Mouse (Mus musculus): ENCODE results near the gene Atf7ip2. TPM values are rescaled to one million over a fixed set of nuclear protein-coding genes. Genes with fewer than 3 reads are reported as not detected.
"Not testable (repeated sequence)": the region's sequence is repeated elsewhere in the genome, so short reads cannot be mapped to it uniquely, and the experiment has no call there.

Gene Atf7ip2
- polyA plus RNA-seq, 1 experiment from 2014 or later = 0.23 TPM

GRCm38 (mm10) chr16:10172179-10172820, 20.2 kb upstream of the Atf7ip2 start:
- Histone ChIP-seq H3K4me3 (ENCODE audit: low read depth, low read length) (no peak overlapping the region), H3K27me3 (replicated peaks; ENCODE audit: insufficient read depth, low read length) (no peaks in the 10 kb centered on the region), H3K4me2 (replicated peaks; ENCODE audit: low read depth, low read length) (no peak overlapping the region), H3K4me1 (ENCODE audit: insufficient read depth, low read depth, low read length) (no peaks in the 10 kb centered on the region), H3K27ac (ENCODE audit: low read length) (no peak overlapping the region), H3K9me3 (ENCODE audit: low read length) (no peaks in the 10 kb centered on the region), H3K36me3 (ENCODE audit: insufficient read depth, low read length) (no peaks in the 10 kb centered on the region), H3K9ac (replicated peaks; ENCODE audit: low read depth) (no peak overlapping the region)
- DNase-seq (ENCODE audit: low spot score) = no peak
- TF ChIP-seq CTCF (IDR thresholded peaks at IDR 0.05) (no peak), EP300 (IDR thresholded peaks at IDR 0.05) (no peak)
- no peak for ATAC-seq
- WGBS = 73% methylated on average over 3 of the region's 3 CpGs

DNA sequence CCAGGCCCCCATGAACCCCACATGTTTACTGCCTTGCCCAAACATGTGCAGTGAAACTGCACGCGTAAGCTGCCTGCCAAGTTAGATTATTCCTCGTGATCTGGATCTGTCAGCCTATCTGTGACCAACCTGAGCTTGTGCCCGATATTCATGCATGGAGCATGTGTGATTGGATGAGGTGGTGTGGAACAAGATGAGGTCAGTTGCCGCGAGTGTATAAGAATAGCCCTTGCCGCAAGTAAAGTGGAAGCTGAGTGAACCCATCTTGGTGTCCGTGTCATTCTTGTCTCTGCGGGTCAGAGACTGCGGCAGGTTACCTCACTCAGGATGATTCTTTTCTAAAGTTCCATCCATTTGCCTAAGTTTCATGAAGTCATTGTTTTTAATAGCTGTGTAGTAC, 5.1 kb upstream of the Atf7ip2 start:
- ATAC-seq; H3K4me2 ChIP-seq (replicated peaks; ENCODE audit: low read depth, low read length); DNase-seq (ENCODE audit: low spot score); H3K36me3 ChIP-seq (ENCODE audit: insufficient read depth, low read length); H3K4me1 ChIP-seq (ENCODE audit: insufficient read depth, low read depth, low read length); H3K27me3 ChIP-seq (replicated peaks; ENCODE audit: insufficient read depth, low read length); H3K9ac ChIP-seq (replicated peaks; ENCODE audit: low read depth); H3K9me3 ChIP-seq (ENCODE audit: low read length); H3K4me3 ChIP-seq (ENCODE audit: low read depth, low read length); H3K27ac ChIP-seq (ENCODE audit: low read length): not testable (repeated sequence)
- 99% methylated on average over 10 of the region's 10 CpGs for WGBS

DNA sequence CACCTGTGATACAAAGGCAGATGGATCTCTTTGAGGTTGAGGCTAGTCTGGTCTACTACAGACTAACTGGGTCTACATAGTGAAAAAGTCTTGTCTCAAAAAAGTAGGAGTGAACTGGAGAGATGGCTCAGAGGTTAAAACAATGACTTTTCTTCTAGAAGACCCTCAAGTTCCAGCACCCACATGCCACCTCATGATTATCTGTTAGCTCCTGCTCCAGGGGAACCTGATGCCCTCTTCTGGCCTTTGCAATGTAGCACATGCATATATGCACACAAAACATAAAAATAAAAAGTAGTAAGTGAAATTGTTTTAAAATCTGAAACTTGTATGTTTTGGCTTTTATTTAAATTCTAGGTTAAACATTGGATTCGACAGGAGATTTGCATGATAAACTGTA, 16.3 kb downstream of the Atf7ip2 start:
- no peak for ATAC-seq

GRCm38 (mm10) chr16:10216366-10216765, 23.9 kb downstream of the Atf7ip2 start:
- H3K4me3 ChIP-seq (ENCODE audit: low read depth, low read length); H3K4me2 ChIP-seq (replicated peaks; ENCODE audit: low read depth, low read length); H3K36me3 ChIP-seq (ENCODE audit: insufficient read depth, low read length); H3K9ac ChIP-seq (replicated peaks; ENCODE audit: low read depth); H3K9me3 ChIP-seq (ENCODE audit: low read length); H3K4me1 ChIP-seq (ENCODE audit: insufficient read depth, low read depth, low read length); H3K27me3 ChIP-seq (replicated peaks; ENCODE audit: insufficient read depth, low read length); ATAC-seq; H3K27ac ChIP-seq (ENCODE audit: low read length); DNase-seq (ENCODE audit: low spot score): not testable (repeated sequence)
- 85% methylated on average over 1 of the region's 1 CpGs for WGBS

More for the DNA sequence above, 16.3 kb downstream of the Atf7ip2 start:
- TF ChIP-seq EP300 (IDR thresholded peaks at IDR 0.05) (no peak), CTCF (IDR thresholded peaks at IDR 0.05) (peak; percentile 10; the same call in 1 of the 2 replicates)
- H3K27me3 ChIP-seq (replicated peaks; ENCODE audit: insufficient read depth, low read length) = no peaks in the 10 kb centered on the region
- no peaks in the 10 kb centered on the region for H3K36me3 ChIP-seq (ENCODE audit: insufficient read depth, low read length)
- DNase-seq (ENCODE audit: low spot score) = no peak
- no peak overlapping the region for H3K4me3 ChIP-seq (ENCODE audit: low read depth, low read length)
- H3K9ac ChIP-seq (replicated peaks; ENCODE audit: low read depth) = no peak overlapping the region
- H3K4me1 ChIP-seq (ENCODE audit: insufficient read depth, low read depth, low read length) = no peaks in the 10 kb centered on the region
- no peak overlapping the region for H3K27ac ChIP-seq (ENCODE audit: low read length)
- WGBS = 75% methylated on average over 1 of the region's 1 CpGs
- no peaks in the 10 kb centered on the region for H3K9me3 ChIP-seq (ENCODE audit: low read length)
- H3K4me2 ChIP-seq (replicated peaks; ENCODE audit: low read depth, low read length) = no peak overlapping the region

- DNase-seq (ENCODE audit: low spot score); ATAC-seq; H3K4me2 ChIP-seq (replicated peaks; ENCODE audit: low read depth, low read length); H3K9ac ChIP-seq (replicated peaks; ENCODE audit: low read depth); H3K27ac ChIP-seq (ENCODE audit: low read length); H3K4me1 ChIP-seq (ENCODE audit: insufficient read depth, low read depth, low read length); H3K27me3 ChIP-seq (replicated peaks; ENCODE audit: insufficient read depth, low read length); H3K4me3 ChIP-seq (ENCODE audit: low read depth, low read length); H3K36me3 ChIP-seq (ENCODE audit: insufficient read depth, low read length); H3K9me3 ChIP-seq (ENCODE audit: low read length): not testable (repeated sequence)
- WGBS = 81% methylated on average over 2 of the region's 2 CpGs
Observed at GRCm38 (mm10) chr16:10217020-10217419, 24.5 kb downstream of the Atf7ip2 start.

DNA sequence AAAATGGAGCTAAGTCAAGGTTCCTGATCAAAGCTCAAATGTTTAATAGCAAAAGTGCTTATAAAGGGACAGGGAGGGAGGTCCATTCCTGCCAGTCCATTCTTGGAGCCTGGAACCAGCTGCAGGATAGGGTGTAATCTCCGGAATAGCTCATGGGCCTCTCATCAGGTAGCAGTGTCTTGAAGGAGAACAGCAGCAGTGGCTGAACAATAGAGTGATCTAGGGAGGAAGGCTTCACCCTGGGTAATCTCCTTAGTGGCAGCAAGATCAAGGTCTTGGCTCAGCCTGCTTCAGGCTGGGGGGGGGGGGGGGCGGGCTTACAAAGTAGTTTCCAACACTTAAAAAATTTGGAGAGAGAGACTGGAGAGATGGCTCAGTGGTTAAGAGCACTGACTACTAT, 34.8 kb downstream of the Atf7ip2 start:
- H3K4me3 ChIP-seq (ENCODE audit: low read depth, low read length) = no peak overlapping the region
- no peak for TF ChIP-seq EP300 (IDR thresholded peaks at IDR 0.05)
- TF ChIP-seq CTCF (IDR thresholded peaks at IDR 0.05) = no peak
- WGBS = 69% methylated on average over 1 of the region's 2 CpGs
- no peaks in the 10 kb centered on the region for H3K4me1 ChIP-seq (ENCODE audit: insufficient read depth, low read depth, low read length)
- no peaks in the 10 kb centered on the region for H3K36me3 ChIP-seq (ENCODE audit: insufficient read depth, low read length)
- no peaks in the 10 kb centered on the region for H3K9me3 ChIP-seq (ENCODE audit: low read length)
- H3K4me2 ChIP-seq (replicated peaks; ENCODE audit: low read depth, low read length) = no peak overlapping the region
- DNase-seq (ENCODE audit: low spot score) = no peak
- no peak for ATAC-seq
- no peak overlapping the region for H3K9ac ChIP-seq (replicated peaks; ENCODE audit: low read depth)
- H3K27ac ChIP-seq (ENCODE audit: low read length) = no peak overlapping the region
- H3K27me3 ChIP-seq (replicated peaks; ENCODE audit: insufficient read depth, low read length) = no peaks in the 10 kb centered on the region

GRCm38 (mm10) chr16:10236601-10237000, 44.1 kb downstream of the Atf7ip2 start:
- Histone ChIP-seq H3K9me3 (ENCODE audit: low read length) (no peaks in the 10 kb centered on the region), H3K4me2 (replicated peaks; ENCODE audit: low read depth, low read length) (no peak overlapping the region), H3K36me3 (ENCODE audit: insufficient read depth, low read length) (no peaks in the 10 kb centered on the region), H3K4me3 (ENCODE audit: low read depth, low read length) (no peak overlapping the region), H3K9ac (replicated peaks; ENCODE audit: low read depth) (no peak overlapping the region), H3K27me3 (replicated peaks; ENCODE audit: insufficient read depth, low read length) (no peaks in the 10 kb centered on the region), H3K4me1 (ENCODE audit: insufficient read depth, low read depth, low read length) (no peaks in the 10 kb centered on the region), H3K27ac (ENCODE audit: low read length) (no peak overlapping the region)
- ATAC-seq = no peak
- TF ChIP-seq CTCF (IDR thresholded peaks at IDR 0.05) (no peak), EP300 (IDR thresholded peaks at IDR 0.05) (no peak)
- no peak for DNase-seq (ENCODE audit: low spot score)
